Mouse (Mus musculus) right cerebral cortex, postnatal 14 days (tissue): ENCODE measurements around the gene Zfp61.
A peak's percentile ranks its signal among the peaks of the same experiment; 100 is the strongest.

Experiments
- DNase-seq: peaks from one replicate; pipeline ENCODE4 v3.0.0; 2022

The Zfp61 gene

DNA sequence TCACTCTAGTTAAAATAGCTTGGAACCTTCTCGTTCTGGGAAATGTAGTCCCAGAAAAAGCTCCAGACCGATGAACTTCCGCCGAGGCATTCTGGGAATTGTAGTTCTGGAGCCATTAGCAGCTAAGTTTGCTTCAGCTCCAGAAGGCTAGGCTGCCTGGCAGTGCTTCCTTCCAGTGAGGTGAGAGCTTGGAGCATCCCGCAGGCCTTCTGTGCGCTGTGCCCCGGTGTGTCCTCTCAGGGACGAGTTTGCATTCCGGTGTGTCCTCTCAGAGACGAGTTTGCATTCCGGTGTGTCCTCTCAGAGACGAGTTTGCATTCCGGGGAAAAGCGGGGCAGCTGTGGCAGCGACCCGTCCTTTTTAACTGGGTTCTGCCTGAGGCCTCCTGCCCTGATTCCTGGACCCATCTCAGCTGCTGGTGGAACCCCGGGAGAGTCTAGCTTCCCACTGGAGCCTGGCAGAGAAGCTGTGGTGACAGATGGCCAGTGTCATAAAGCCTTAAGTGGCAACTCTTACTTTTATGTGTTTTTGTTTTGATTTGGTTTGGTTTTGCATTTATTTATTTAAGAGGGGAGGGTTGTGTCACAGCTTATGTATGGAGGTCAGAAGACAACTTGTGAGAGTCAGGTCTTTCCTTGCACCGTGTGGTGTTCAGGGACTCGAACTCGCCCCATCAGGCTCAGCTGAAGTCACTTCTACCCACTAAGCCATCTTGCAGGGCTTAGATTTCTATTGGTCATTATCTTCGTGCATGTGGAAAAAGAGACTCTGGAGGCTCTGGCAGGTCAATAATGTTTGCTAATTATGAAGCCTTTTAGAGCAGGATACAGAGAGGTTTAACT lies 46.2 kb downstream of the Zfp61 start, which contains the start of gene Zfp108:
Gene Zfp108, plus strand, starts transcription at position 162 of the 842 bp plus-strand sequence.
- peak; percentile 64 for DNase-seq

DNA sequence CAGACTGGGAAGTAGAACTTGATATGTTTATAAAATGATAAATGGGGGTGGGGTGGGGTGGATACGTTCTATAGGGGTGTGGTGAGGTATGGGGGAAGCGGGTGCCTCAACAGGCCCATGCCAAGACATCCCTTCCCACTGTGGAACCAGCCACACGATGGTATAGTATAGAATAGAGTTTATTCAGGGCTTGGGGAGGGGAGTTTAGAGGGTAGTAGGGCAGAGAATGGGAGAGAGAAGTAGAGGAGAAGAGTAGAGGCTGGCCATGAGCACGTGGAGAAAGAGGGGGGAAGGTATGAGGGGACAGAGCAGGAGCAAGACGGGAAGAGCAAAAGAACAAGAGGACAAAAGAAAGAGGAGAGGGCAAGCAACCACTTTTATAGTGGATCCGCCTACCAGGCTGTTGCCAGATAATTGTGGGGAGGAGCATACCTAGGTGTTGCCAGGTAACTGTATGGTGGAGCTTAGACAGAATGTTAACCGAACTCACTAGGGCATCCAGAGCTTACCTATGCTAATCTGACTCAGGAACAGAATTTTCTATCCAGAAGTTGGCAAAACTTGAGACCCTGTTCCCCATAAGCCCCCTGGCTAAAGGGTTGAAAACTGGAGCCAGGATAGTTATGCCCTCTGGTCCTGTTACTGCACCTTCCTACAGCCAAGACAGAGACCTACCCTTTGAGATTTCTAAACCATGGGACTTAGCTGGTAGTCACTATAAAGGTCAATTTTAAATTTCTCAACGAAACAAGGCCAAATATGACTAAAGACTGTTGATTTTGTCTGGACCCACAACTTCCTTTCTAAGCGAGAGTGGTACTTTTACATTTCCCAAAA lies 47.0 kb downstream of the Zfp61 start:
- DNase-seq, result no peak
